Mouse (Mus musculus) heart, postnatal 36 days (tissue): Measurements from ENCODE around the gene Tst. TPM values are rescaled to one million over a fixed set of nuclear protein-coding genes. Genes with fewer than 3 reads are reported as not detected.
A peak's percentile ranks its signal among the peaks of the same experiment; 100 is the strongest.

Source experiments
- DNase-seq, 2 experiments: peaks; one replicate each; pipeline ENCODE4 v3.0.0; 2021 to 2022
- intact Hi-C: fragments of 180-260 bp; cut with DNase I; formaldehyde crosslinking; loops from one replicate; pipeline ENCODE4 v1.15.1; 2025
- total RNA-seq, 2 experiments: library from RNA; stranded (reverse); gene quantifications; 2 replicates each; pipeline ENCODE4 v1.2.3; 2021

The Tst gene
- 10 to 100 TPM; 20.2 to 24.4 TPM for total RNA-seq

GRCm38 (mm10) chr15:78405517-78406211 lies at the start of gene Tst:
Gene Tst, minus strand, starts transcription at chr15:78405907.
- peak; percentile 83 for DNase-seq
- intact Hi-C loops, result loop anchor here (2.0 kb wide), 1 partner anchor 23 kb away; the partner anchor contains the start of gene Kctd17

- intact Hi-C loops, result no loop called here
- no peak for DNase-seq
Observed at GRCm38 (mm10) chr15:78455168-78455567, 49.5 kb upstream of the Tst start.

GRCm38 (mm10) chr15:78452929-78453328 lies 47.2 kb upstream of the Tst start:
- intact Hi-C loops, result no loop called here
- DNase-seq, result no peak

GRCm38 (mm10) chr15:78451201-78451600 lies 45.5 kb upstream of the Tst start:
- intact Hi-C loops, result no loop called here
- no peak for DNase-seq

- intact Hi-C loops, result no loop called here
- DNase-seq, result no peak
Observed at GRCm38 (mm10) chr15:78450419-78450768, 44.7 kb upstream of the Tst start.

- intact Hi-C loops, result loop anchor here (1.0 to 5.0 kb wide), 3 partner anchors 62 to 131 kb away; no protein-coding TSS in a partner anchor
- DNase-seq, result peak; percentile 45 to 55
Observed at GRCm38 (mm10) chr15:78449694-78450418, 44.1 kb upstream of the Tst start.

GRCm38 (mm10) chr15:78449131-78449530 lies 43.4 kb upstream of the Tst start:
- DNase-seq, result no peak
- intact Hi-C loops, result loop anchor here (1.0 to 5.0 kb wide), 3 partner anchors 63 to 132 kb away; no protein-coding TSS in a partner anchor

GRCm38 (mm10) chr15:78447746-78448535 lies 42.2 kb upstream of the Tst start:
- peak; percentile 95 to 99 for DNase-seq
- intact Hi-C loops, result loop anchor here (2.0 to 5.0 kb wide), 2 partner anchors 64 to 133 kb away; no protein-coding TSS in a partner anchor

- DNase-seq, result peak in 1 of 2 experiments; percentile 23
- intact Hi-C loops, result loop anchor here (5.0 kb wide), 1 partner anchor 65 kb away; no protein-coding TSS in a partner anchor
Observed at GRCm38 (mm10) chr15:78447121-78447520, 41.4 kb upstream of the Tst start.

GRCm38 (mm10) chr15:78443857-78444256 lies 38.1 kb upstream of the Tst start:
- no peak for DNase-seq
- intact Hi-C loops, result no loop called here

- intact Hi-C loops, result no loop called here
- no peak for DNase-seq
Observed at GRCm38 (mm10) chr15:78442231-78442630, 36.5 kb upstream of the Tst start.

- no peak for DNase-seq
- intact Hi-C loops, result loop anchor here (5.0 kb wide), 1 partner anchor 182 kb away; no protein-coding TSS in a partner anchor
Observed at GRCm38 (mm10) chr15:78438973-78439372, 33.3 kb upstream of the Tst start.

GRCm38 (mm10) chr15:78438505-78438904 lies 32.8 kb upstream of the Tst start:
- intact Hi-C loops, result loop anchor here (5.0 kb wide), 1 partner anchor 181 kb away; no protein-coding TSS in a partner anchor
- no peak for DNase-seq

GRCm38 (mm10) chr15:78438018-78438394 lies 32.3 kb upstream of the Tst start:
- intact Hi-C loops, result loop anchor here (5.0 kb wide), 1 partner anchor 181 kb away; no protein-coding TSS in a partner anchor
- no peak for DNase-seq

- peak; percentile 59 to 71 for DNase-seq
- intact Hi-C loops, result loop anchor here (5.0 kb wide), 1 partner anchor 180 kb away; no protein-coding TSS in a partner anchor
Observed at GRCm38 (mm10) chr15:78437237-78438017, 31.7 kb upstream of the Tst start.

- intact Hi-C loops, result loop anchor here (5.0 kb wide), 1 partner anchor 179 kb away; no protein-coding TSS in a partner anchor
- DNase-seq, result peak; percentile 83
Observed at GRCm38 (mm10) chr15:78436380-78437192, 30.9 kb upstream of the Tst start.

GRCm38 (mm10) chr15:78435681-78436080 lies 30.0 kb upstream of the Tst start:
- DNase-seq, result no peak
- intact Hi-C loops, result loop anchor here (5.0 kb wide), 1 partner anchor 178 kb away; no protein-coding TSS in a partner anchor

- DNase-seq, result no peak
- intact Hi-C loops, result loop anchor here (5.0 kb wide), 1 partner anchor 178 kb away; no protein-coding TSS in a partner anchor
Observed at GRCm38 (mm10) chr15:78434896-78435520, 29.3 kb upstream of the Tst start.
